Mouse (Mus musculus): ENCODE results near the gene Efna2.

The Efna2 gene

GRCm38 (mm10) chr10:80141786-80142529 is 37.3 kb upstream of the Efna2 start:
- DNase-seq, result peak; percentile 93 to 96

GRCm38 (mm10) chr10:80142530-80142925 is 36.8 kb upstream of the Efna2 start:
- DNase-seq, result no peak

DNA sequence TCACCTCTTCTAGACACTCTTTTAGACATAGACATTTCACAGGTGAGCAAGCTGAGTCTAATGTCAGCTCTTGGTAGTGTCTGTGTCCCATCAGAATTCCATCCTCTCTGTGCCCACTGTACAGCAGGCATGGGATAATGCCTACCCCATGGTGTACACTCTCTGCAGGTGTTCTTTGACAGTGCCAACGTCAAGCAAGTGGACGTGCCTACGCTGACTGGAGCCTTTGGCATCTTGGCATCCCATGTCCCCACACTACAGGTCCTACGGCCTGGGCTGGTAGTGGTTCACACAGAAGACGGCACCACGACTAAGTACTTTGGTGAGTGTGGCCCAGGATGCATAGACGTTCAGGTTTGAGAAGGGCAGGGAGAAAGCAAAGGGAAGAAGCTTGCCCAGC is 35.6 kb upstream of the Efna2 start:
- no peak for DNase-seq

DNA sequence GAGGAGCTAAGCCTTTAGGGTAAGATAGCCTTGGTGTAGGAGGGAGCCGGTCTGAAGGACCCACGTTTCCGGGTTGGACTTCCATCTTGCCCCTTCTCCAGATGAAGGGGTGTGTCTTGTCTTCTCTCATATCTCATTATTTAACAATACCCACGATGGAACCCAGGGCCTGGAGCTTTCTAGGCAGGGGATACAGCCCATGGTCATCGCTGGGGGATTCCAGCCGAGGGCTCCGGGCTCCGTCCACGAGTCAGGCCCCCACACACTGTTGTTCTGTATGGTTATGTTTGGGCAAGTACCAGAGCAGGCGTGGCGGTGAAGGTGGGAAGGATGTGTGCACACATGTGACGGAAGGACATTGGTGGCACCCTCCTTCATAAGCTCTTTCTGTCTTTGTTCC is 35.1 kb upstream of the Efna2 start:
- DNase-seq, result no peak

- peak; percentile 82 to 89 for DNase-seq
Measured at GRCm38 (mm10) chr10:80144864-80145838, 34.1 kb upstream of the Efna2 start.

DNA sequence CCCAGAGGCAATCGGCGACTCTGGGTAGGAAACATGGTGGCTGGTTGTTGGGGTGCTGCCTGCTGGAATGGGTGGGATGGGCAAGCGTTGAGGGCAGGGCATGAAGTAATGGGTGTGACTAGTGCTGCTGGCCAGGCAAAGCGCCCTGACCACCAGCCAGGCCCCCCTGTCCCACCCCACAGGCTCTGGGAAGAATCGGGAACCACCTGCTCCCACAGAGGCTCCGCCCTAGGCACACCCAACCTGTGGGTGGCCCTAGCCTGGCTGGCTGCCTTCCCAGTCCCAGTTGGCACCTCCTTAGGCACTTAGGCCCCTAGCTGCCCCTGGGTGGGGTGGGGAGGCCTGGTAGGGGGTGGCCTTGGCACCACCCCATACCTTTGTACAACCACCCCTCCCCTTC is 33.4 kb upstream of the Efna2 start:
- peak in 1 of 2 experiments; percentile 73 for DNase-seq

- DNase-seq, result peak in 1 of 2 experiments; percentile 53
Measured at GRCm38 (mm10) chr10:80146568-80147011, 32.7 kb upstream of the Efna2 start.

DNA sequence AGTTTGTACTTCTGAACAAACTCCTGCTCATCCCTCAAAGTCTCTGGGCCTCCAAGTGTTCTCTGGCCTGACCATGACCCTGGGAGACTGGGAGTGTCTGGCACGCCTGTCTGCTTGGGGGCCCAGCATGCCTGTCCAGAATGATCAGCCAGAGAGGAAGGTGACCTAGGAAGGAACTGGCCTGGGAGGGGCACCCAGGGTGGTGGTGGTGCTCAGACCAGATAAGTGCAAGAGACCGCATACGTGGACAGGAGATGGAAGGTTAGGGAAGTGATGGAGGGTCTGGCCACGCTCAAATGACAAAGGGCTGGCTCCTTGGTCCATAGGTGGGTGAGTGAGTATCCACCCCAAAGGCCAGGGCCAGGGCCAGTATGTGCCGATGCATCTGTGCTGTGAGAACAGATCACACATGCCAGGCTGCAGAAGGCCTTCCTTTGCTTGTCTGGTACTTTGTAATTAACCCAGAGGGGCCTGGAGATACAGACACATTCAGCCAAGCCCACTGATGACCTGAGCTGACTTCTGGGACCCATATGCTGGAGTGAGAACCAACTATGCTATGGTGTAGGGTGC is 32.0 kb upstream of the Efna2 start:
- peak in 1 of 2 experiments; percentile 49 for DNase-seq

- DNase-seq, result peak; percentile 68 to 81
Measured at GRCm38 (mm10) chr10:80147719-80148601, 31.3 kb upstream of the Efna2 start, which contains the start of gene Midn. Gene Midn, plus strand, starts transcription at chr10:80148272.

DNA sequence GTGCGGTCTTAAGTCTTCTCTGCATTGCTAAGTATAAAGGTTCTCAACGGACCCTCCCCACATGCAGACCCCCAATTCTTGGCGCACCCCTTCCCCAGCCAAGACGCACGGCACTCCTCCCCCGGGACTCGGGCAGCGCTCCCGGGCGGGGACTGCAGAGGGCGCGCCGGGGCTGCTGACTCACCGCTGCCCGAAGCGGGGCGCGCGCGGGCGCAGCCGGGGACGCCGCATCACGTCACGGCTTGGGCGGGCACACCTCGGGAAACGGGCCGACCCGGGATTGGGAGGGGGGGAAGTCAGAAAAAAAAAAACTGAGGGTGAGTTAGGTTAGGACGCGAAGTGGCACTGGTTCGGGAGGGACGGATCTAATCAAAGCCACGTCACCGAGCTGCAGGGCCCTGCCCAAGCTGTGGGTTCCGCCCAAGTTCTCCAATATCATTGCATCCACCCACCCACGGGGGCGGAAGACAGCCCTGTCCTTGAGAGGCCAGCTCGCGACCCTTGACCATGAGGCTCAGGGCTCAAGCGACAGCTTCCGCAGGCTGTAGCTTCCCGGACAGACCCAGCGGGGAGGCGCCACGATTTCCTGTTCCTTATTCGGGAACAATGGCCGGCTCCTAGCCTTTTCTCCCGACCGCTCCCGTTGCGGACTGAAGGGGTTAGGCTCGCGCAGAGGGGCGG is 30.5 kb upstream of the Efna2 start:
- DNase-seq, result peak; percentile 96 to 98

DNA sequence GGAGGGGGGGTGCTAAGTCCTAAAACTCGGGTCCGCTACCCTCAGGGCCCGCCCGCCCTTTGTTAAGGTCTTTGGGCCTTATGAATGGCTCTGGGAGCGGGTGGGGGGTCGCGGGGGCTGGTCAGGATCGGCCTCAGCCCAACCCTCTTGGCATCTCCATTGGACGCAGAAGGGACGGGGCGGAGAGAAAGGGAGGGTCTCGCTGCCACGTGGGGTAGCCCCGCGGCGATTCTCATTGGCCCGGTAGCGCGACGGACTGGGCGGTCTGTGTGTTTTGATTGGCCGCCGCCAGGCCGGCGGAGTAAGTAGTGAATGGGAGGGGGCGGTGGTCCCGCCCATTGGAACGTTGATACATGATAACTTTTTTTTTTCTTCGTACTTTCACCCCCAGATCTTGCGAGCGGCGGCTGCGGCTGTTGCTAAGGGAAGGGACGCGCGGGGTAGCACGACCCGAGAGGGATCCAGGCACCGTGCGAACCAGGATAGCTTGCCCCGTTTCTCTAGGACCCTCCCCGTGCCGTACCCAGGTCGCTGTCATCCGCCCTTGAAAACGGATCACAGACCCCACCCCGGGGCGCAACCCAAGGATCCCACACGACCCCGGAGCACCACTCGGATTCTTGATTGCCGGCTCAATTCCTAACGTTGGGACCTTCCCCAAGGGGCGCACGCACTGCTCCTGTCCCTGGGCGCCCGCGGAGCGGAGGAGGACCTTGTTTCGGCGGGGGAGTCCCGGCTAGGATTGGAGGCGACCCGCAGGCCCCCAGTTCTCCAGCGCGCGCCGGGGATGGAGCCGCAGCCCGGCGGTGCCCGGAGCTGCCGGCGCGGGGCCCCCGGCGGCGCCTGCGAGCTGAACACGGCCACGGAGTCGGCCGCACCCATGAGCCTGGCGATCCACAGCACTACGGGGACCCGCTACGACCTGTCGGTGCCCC is 29.7 kb upstream of the Efna2 start:
- DNase-seq, result peak; percentile 96 to 98

DNA sequence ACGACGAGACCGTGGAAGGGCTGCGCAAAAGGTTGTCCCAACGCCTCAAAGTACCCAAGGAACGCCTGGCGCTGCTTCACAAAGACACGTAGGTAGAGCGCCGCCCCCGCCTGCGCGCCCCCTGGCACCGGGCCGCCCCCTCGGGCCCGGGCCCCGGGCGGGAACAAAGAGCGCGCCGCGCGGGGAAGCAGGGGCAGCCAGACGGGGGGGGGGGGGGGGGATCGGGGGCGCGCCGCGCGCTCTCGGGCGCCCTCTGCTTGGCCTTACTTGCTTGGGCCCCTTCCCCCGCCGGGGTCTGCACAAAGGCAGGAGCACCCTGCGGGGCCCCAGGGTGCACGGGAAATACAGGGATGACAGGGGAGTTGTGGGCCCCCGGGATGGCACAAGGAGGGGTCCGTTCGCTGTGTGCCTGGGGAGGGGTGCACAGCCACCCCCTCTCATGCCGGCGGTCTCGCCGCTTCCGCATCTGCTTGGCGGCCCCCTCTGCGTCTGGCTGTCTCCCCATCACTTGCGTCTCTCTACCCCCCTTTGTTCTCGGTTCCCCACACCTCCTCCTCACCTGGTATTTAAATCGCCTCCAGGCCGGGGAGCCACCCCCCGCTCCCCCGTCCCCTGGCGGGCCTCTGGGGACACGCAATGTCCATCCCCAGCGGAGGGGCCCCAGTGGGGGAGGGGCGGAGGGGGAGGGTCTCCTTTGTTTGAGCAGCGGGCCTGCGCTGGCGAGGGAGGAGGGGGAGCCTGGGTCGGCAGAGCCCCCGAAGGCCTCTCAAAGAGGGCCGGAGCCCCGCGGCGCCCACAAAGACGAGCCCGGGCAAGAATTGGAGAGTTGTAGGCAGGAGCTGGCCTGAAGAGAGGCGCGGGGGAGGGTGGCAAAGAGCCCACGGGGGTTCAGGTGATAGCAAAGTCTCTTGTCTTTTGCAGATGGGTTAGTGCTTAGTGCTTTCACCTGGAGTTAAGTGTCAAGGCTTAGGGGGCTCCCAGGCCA is 28.8 kb upstream of the Efna2 start:
- peak; percentile 75 to 80 for DNase-seq

DNA sequence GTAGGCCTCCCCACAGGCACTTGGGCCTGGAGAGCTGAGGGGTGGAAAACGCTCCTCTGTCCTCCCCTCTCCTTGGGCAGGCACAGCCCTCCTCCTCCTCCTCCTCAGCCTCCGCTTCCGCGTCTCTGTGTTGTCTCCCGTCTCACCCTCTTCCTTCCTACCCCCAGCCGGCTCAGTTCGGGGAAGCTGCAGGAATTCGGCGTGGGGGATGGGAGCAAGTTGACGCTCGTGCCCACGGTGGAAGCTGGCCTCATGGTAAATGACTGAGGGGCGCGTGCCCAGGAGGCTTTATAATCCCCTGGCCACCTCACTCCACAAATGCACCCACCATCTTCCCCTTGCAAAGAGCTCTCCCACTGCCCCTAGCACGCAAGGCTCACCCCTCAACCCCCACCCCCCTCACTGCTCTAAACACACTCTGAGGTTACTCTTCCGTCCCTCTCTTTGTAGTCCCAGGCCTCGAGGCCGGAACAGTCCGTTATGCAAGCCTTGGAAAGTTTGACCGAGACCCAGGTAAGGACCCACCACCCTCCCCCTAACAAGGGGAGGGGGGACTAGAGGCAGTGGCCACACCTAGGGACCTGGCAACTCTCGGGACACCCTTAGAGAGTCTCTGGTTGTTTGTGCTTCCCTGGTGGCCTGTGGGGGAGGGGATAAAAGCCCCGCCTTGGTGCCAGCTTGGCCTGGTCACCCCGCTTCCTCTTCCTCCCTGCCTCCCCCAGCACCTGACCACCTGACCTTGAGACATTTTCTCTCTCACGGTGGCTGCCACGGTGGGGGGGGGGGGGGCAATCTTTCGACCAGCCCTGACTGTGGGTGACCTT is 27.9 kb upstream of the Efna2 start:
- peak; percentile 68 to 77 for DNase-seq

- DNase-seq, result peak in 1 of 2 experiments; percentile 49
Measured at GRCm38 (mm10) chr10:80152071-80152872, 27.0 kb upstream of the Efna2 start.

- DNase-seq, result peak in 1 of 2 experiments; percentile 60
Measured at GRCm38 (mm10) chr10:80152873-80153260, 26.4 kb upstream of the Efna2 start.

DNA sequence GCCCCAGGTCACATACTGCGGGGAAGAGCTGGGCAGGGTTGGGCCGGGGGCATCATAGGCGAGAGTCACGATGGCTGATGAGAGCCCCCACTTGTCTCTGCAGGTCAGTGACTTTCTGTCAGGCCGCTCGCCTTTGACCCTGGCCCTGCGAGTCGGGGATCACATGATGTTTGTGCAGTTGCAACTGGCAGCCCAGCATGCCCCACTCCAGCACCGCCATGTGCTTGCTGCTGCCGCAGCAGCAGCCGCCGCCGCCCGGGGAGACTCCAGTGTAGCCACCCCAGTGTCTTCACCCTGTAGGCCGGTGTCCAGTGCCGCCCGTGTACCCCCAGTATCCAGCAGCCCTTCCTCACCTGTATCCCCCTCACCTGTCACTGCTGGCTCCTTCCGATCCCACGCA is 25.6 kb upstream of the Efna2 start:
- no peak for DNase-seq

DNA sequence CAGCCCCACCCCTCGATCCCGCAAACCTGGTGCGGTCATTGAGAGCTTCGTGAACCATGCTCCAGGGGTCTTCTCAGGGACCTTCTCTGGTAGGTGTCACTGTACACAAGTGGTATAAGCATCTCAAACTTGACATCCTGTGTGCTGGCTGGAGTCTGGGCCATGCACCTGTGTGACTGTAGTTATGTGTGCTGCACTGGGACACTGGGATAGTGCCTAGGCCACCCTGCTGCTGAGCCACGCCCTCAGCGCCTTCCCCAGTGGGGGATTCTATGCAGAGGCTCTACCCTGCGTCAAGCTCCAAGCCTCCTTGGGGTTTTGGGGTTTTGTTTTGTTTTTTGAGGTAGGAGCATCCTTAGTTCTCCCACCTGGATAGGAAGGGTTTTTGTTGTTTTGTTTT is 24.9 kb upstream of the Efna2 start:
- DNase-seq, result no peak

All from cerebellum, postnatal 25 days (tissue).